Mouse (Mus musculus) lung, adult 10 weeks (tissue): ENCODE results near the gene Slc44a3. TPM values are rescaled to one million over a fixed set of nuclear protein-coding genes. Genes with fewer than 3 reads are reported as not detected.

ENCODE experiments used
- polyA plus RNA-seq: library from polyadenylated mRNA; stranded (reverse); fragments of 350-450 nt; fragmentation: Illumina TruSeq; extraction: RNeasy Lipid Tissue Mini Kit (QIAGEN cat#74804); gene quantifications from one replicate; pipeline ENCODE4 v1.2.3, GENCODE M21; 2014; ENCODE audit warnings: low read depth, low replicate concordance; ENCODE audit not compliant: insufficient read depth

Slc44a3 gene
- polyA plus RNA-seq = 28.7 TPM

DNA sequence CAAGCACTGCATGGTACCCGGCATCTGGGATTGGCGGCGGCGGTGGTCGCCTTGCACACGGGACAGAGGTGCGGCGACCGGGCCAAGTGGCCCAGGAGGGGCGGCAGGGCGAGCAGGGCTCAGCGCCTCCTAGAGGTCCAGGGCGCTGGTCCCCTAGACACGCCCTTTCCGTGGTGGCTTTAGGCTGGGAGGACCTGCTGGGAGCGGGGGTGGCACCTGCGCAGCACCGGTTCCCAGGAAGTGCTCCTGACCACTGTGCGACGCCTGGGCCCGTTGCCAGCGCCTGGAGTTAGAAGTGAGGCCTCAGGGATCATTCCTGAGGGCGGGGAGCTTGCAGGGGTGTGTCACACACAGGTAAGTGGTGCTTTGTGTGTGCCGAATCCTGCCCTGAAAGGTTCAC lies at the start of gene Slc44a3:
Slc44a3 (minus strand) TSS at position 229 of the 400 bp plus-strand sequence.

DNA sequence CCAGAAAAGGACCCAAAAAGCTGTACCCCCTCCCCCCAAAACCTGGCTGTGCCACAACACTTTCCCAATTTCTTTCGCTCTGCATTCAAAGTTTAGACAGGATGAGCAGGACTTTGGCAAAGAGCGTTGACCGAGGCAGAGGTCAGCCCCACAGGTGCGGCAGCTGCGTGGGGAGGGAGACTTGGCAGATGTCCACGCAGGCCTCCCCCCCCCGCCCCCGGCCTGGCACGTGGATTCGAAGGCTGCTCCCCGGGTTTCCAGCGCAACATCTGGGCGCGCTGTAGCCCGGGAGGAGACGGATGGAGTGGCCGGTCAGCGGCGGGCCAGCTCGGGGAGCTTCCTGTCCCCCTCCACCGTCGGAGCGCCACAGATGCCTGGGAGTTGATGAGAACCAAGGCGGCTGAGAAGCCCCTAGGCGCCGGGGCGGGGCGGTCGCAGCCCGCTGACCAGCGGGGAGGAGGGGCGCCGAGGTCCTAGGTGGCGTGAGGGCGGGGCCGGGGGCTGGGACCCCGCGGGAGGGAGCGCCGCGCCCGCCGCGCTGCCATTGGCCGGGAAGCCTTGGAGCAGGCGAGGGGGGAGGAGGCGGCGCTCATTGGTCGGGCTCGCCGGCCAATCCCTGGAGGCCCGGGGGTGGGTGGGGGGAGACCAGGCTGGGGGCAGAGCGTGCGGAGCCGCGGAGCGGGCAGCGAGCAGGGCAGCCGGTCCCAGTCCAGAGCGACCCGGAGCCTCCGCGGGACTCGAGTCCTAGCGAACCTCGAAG lies 106.2 kb downstream of the Slc44a3 start, which contains the start of gene Cnn3:
Cnn3 (plus strand) TSS at position 637 of the 760 bp plus-strand sequence.

Other genes starting within 250 kb of the Slc44a3 start
- 3.8 TPM for gene Tmem56, start 249.3 kb downstream of the Slc44a3 start, polyA plus RNA-seq
- gene Alg14, start 240.6 kb downstream of the Slc44a3 start, polyA plus RNA-seq = 21.2 TPM
- gene Cnn3, start 105.9 kb downstream of the Slc44a3 start, polyA plus RNA-seq = 121 TPM
- gene 4930432M17Rik, start 138.4 kb upstream of the Slc44a3 start, polyA plus RNA-seq = not detected
- 33.9 TPM for gene F3, start 191.1 kb upstream of the Slc44a3 start, polyA plus RNA-seq